Mouse (Mus musculus): ENCODE results near the gene Hrh2.

GRCm38 (mm10) chr13:54262741-54263510 is 71.0 kb downstream of the Hrh2 start:
- TF ChIP-seq CTCF (IDR thresholded peaks at IDR 0.05; ENCODE audit: insufficient read depth, low read length) = no peak
- TF ChIP-seq POLR2A (IDR thresholded peaks at IDR 0.05; ENCODE audit: borderline replicate concordance, extremely low read depth, low read depth, low read length) = no peak

All from lung, adult 2 months (tissue).